Mouse (Mus musculus): Measurements from ENCODE around the gene Krtap17-1.

DNA sequence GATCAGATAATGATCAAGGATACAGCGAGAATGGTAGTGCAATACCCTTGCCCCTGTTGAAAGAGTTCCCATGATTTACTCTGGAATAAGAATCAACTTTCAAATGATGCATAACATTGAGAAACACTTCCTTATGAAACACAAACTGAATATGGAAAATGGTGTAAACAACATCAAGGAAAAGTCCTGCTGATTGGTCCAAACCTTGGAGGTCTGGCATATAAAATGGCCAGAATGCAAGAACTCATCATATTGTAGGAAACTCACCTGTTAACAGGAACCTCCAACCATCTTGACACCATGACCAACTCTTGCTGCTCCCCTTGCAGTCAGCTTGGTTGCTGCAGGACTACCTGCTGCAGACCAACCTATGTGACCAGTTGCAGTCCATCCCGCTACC lies 45.6 kb downstream of the Krtap17-1 start, which contains the start of gene Krtap9-5:
- TF ChIP-seq CTCF (IDR thresholded peaks at IDR 0.05; ENCODE audit: low read depth, low read length) (no peak), POLR2A (IDR thresholded peaks at IDR 0.05; ENCODE audit: extremely low read depth, insufficient read depth, low read length) (no peak)
